ENCODE assay signal across 8 mouse cellular contexts in the genomic region with DNA sequence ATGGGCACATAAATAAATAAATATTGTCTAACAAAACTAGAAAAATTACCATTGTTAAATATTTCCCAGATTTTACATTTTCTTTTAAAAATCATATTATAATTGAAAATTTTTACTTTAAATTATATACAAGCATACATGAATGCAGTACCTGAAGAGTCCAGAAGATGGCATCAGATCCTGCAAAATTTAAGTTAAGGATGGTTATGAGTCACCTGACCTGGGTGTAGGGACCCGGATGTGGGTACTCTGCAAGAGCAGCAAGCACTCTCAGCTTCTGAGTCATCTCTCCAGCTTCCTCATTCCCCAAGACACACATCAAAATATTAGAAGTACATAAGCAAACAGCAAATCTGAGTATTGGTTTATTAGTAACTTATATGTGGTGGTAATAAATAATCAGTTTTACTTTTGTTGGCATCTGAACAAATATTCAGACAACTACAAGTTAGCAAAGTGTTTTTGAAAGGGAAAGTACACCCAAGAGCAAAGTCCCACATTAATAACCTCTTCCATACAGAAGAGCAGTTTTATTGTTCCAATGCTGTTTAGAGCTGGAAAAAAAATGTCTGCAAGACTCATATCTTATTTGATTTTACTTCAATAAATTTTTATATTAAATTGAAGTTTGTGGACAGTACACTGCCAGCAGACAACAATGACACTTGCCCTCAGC. TPM values are rescaled to one million over a fixed set of nuclear protein-coding genes. Genes with fewer than 3 reads are reported as not detected.
DNase-seq lines count a peak whose midpoint lies in the region; ATAC-seq and TF ChIP-seq lines count a peak whose summit lies in the region.
"Had no signal": no experiment of that assay in that cellular context is flagged by ENCODE, and none has a peak within 500 bp of the region (broad histone marks: within the 10 kb centered on the region; RNA-seq: fewer than 3 reads in every experiment).

No protein-coding gene starts in this region.

- no peaks in the 10 kb centered on the region for H3K9me3 ChIP-seq in kidney, postnatal 0 days (replicated peaks; ENCODE audit: low read length)
- H3K9me3 ChIP-seq: embryonic facial prominence, embryonic 12.5 days had no signal

- CTCF ChIA-PET in Patski (lab: Charles Lee) = interaction anchor here (0.7 to 1.2 kb wide), 7 partner anchors 32 to 359 kb away, joined by 3 to 5 read pairs (median 3); no protein-coding TSS in a partner anchor

- TF ChIP-seq CTCF in kidney, postnatal 0 days (IDR thresholded peaks at IDR 0.05; ENCODE audit: low read depth) = peak; percentile 55
- TF ChIP-seq CTCF in Patski (IDR thresholded peaks at IDR 0.05) = peak; percentile 74

- H3K9ac ChIP-seq in kidney, postnatal 0 days (ENCODE audit: low read depth, low read length) = no peak overlapping the region
- H3K9ac ChIP-seq: embryonic facial prominence, embryonic 12.5 days had no signal

- DNase-seq in kidney, postnatal 0 days (ENCODE audit: low spot score) = peak; percentile 25
- no peak for DNase-seq in kidney, adult 11 months
- DNase-seq in Patski (ENCODE audit: low read depth, low spot score) = no peak
- DNase-seq in kidney, postnatal 10 days = peak; percentile 19
- DNase-seq in splenic B cell, adult 2 months (ENCODE audit: low read depth, low spot score) = peak; percentile 69
- DNase-seq in right cerebral cortex, postnatal 14 days = no peak
- no peak for DNase-seq in yolk sac, embryonic 10.5 days (ENCODE audit: low spot score)

- POLR2A ChIA-PET in Patski (lab: Charles Lee) = no interaction called here

- ATAC-seq in kidney, postnatal 0 days (replicated peaks; ENCODE audit: low FRiP score, low read depth) = no peak
- ATAC-seq in Patski = no peak

- no peak overlapping the region for H3K4me3 ChIP-seq in kidney, postnatal 0 days (replicated peaks; ENCODE audit: low read depth, low read length)
- H3K4me3 ChIP-seq: embryonic facial prominence, embryonic 12.5 days had no signal

- WGBS in kidney, postnatal 0 days = 59% methylated on average over 1 of the region's 1 CpGs

- H3K27me3 ChIP-seq in kidney, postnatal 0 days (ENCODE audit: insufficient read depth, low read length) = no peaks in the 10 kb centered on the region
- no peaks in the 10 kb centered on the region for H3K27me3 ChIP-seq in Patski
- H3K27me3 ChIP-seq in splenic B cell, adult 2 months (ENCODE audit: control insufficient read depth, insufficient read depth, low read length, poor library complexity, severe bottlenecking) = no peaks in the 10 kb centered on the region
- H3K27me3 ChIP-seq: embryonic facial prominence, embryonic 12.5 days had no signal

- H3K4me1 ChIP-seq in kidney, postnatal 0 days (replicated peaks; ENCODE audit: insufficient read depth, low read length) = no peaks in the 10 kb centered on the region
- H3K4me1 ChIP-seq: embryonic facial prominence, embryonic 12.5 days had no signal

- no peaks in the 10 kb centered on the region for H3K36me3 ChIP-seq in kidney, postnatal 0 days (ENCODE audit: insufficient read depth, low read length)
- no peaks in the 10 kb centered on the region for H3K36me3 ChIP-seq in splenic B cell, adult 2 months (ENCODE audit: control insufficient read depth, insufficient read depth, low read length, poor library complexity, severe bottlenecking)
- H3K36me3 ChIP-seq: embryonic facial prominence, embryonic 12.5 days had no signal

- no peak overlapping the region for H3K27ac ChIP-seq in kidney, postnatal 0 days
- H3K27ac ChIP-seq: embryonic facial prominence, embryonic 12.5 days had no signal

- no peak overlapping the region for H3K4me2 ChIP-seq in kidney, postnatal 0 days (ENCODE audit: low read length)
- H3K4me2 ChIP-seq: embryonic facial prominence, embryonic 12.5 days had no signal

- in situ Hi-C loops in Patski (cut with MboI; ENCODE audit: low pct_unique_long_range_greater_than_20kb) = no loop called here

RNA-seq across cellular contexts. Expression of a gene that starts 51.6 kb away (rescaled TPM):
- 9.3 and 10.3 TPM in 2 replicates for polyA plus RNA-seq in kidney, postnatal 0 days (2015; fragmentation: Nextera tagmentation; extraction: Ambion mirVana)
- polyA plus RNA-seq in Patski (2021) = 3.5 TPM

Comparison
In these comparisons a context has a peak if more than half of its experiments do, and no peak if none do; other contexts are left out.
1. DNase-seq: peak in kidney, postnatal 0 days (single experiment), kidney, postnatal 10 days (single experiment) and splenic B cell, adult 2 months (single experiment); none in kidney, adult 11 months (single experiment), Patski (single experiment), right cerebral cortex, postnatal 14 days (single experiment) and yolk sac, embryonic 10.5 days (single experiment).